21 mouse cellular contexts compared by ENCODE assay signal in the genomic region with DNA sequence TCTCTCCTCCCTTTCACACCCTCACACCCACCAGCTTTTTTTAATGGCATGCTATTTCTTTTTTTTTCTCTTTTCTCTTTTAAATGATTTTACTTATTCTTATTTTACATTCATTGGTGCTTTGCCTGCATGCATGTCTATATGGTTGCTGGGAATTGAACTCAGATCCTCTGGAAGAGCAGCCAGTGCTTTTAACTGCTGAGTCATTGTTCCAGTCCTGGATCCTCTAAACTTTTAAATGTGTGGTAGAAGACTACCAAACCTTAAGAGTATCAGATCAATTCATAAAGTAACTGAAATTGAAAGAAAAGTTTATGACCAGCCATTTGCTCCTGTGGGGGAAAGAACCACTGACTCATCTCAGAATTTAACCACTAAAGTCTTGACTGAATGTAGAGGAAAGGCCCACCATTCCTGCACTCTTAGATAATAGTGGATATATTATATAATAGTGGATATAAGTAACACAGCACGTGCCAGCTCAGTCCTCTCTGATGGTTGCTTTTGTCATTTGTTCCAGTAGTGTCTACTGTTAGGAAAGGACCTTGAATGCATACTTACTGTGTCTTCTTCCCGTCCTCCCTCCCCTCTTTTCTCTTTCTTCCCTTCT.
DNase-seq lines count a peak whose midpoint lies in the region; ATAC-seq and TF ChIP-seq lines count a peak whose summit lies in the region.
"Had no signal": no experiment of that assay in that cellular context is flagged by ENCODE, and none has a peak within 500 bp of the region (broad histone marks: within the 10 kb centered on the region; RNA-seq: fewer than 3 reads in every experiment).

No protein-coding gene starts in this region.

- H3K27ac ChIP-seq in CH12.LX (ENCODE audit: insufficient read depth, low read depth): no peak overlapping the region
- no peak overlapping the region for H3K27ac ChIP-seq in intestine, embryonic 15.5 days
- H3K27ac ChIP-seq: forebrain, embryonic 10.5 days; forebrain, embryonic 13.5 days; hindbrain, embryonic 12.5 days; hindbrain, embryonic 15.5 days had no signal

- ATAC-seq in inflammation-experienced regulatory T-cells, adult 6 months: peak; percentile 77
- ATAC-seq in intestine, embryonic 15.5 days: no peak
- ATAC-seq: forebrain, embryonic 13.5 days; forebrain, embryonic 16.5 days; intestine, postnatal 0 days had no signal

- DNase-seq in 416B (ENCODE audit: low read depth) (peak; percentile 71), A20 (ENCODE audit: low read depth, low spot score) (peak; percentile 36), CH12.LX (ENCODE audit: extremely low read depth) (peak; percentile 60)
- DNase-seq in frontal cortex, postnatal 36 days (ENCODE audit: low spot score in 2 of 2): no peak
- DNase-seq: adrenal gland, adult 8-10 months; adrenal gland, postnatal 25 days; cerebellum, adult 11-12 months; cerebellum, adult 8-10 months; cerebellum, postnatal 10 days; cerebellum, postnatal 36 days; gastrocnemius, postnatal 25 days; kidney, adult 2 months had no signal

- no peak for TF ChIP-seq RAD21 in CH12.LX (IDR thresholded peaks at IDR 0.05; ENCODE audit: low read depth, low read length)

- no peak overlapping the region for H3K9ac ChIP-seq in CH12.LX (ENCODE audit: insufficient read depth, low read depth)
- no peak overlapping the region for H3K9ac ChIP-seq in intestine, embryonic 15.5 days
- H3K9ac ChIP-seq: forebrain, embryonic 13.5 days; hindbrain, embryonic 12.5 days; hindbrain, embryonic 15.5 days had no signal

- H3K9me3 ChIP-seq in CH12.LX (replicated peaks; ENCODE audit: low read length): no peaks in the 10 kb centered on the region
- H3K9me3 ChIP-seq in intestine, embryonic 15.5 days: no peaks in the 10 kb centered on the region
- H3K9me3 ChIP-seq: forebrain, embryonic 10.5 days; forebrain, embryonic 13.5 days; hindbrain, embryonic 12.5 days; hindbrain, embryonic 15.5 days had no signal

- dilution Hi-C loops in CH12.LX (cut with MboI; ENCODE audit: extremely low pct_ligation_motif_present, extremely low pct_unique_long_range_greater_than_20kb, low sequenced_read_pairs): no loop called here

- TF ChIP-seq CTCF in CH12.LX (conservative IDR thresholded peaks at IDR 0.05 in 1 of 2, IDR thresholded peaks at IDR 0.05 in 1 of 2; ENCODE audit: low read depth in 2 of 2, low read length in 2 of 2): no peak

- H3K27me3 ChIP-seq in CH12.LX (replicated peaks): no peaks in the 10 kb centered on the region
- no peaks in the 10 kb centered on the region for H3K27me3 ChIP-seq in intestine, embryonic 15.5 days (replicated peaks)
- H3K27me3 ChIP-seq: forebrain, embryonic 13.5 days; hindbrain, embryonic 12.5 days; hindbrain, embryonic 15.5 days had no signal

- H3K4me3 ChIP-seq in CH12.LX (replicated peaks in 1 of 3; ENCODE audit: low read depth in 2 of 3, low read length in 2 of 3, poor library complexity in 1 of 3): no peak overlapping the region
- H3K4me3 ChIP-seq in intestine, embryonic 15.5 days (replicated peaks): no peak overlapping the region
- H3K4me3 ChIP-seq: forebrain, embryonic 10.5 days; forebrain, embryonic 13.5 days; hindbrain, embryonic 12.5 days; hindbrain, embryonic 15.5 days had no signal

- peaks cover 5 to 24% of the 10 kb centered on the region in 2 experiments for H3K36me3 ChIP-seq in CH12.LX (replicated peaks in 1 of 2; ENCODE audit: control insufficient read depth in 1 of 2, insufficient read depth in 1 of 2, low read length in 1 of 2)
- H3K36me3 ChIP-seq in intestine, embryonic 15.5 days: peaks cover 6% of the 10 kb centered on the region; the same call in 1 of the 2 replicates

- H3K79me2 ChIP-seq in CH12.LX (replicated peaks; ENCODE audit: control insufficient read depth, extremely low read depth, insufficient read depth, poor library complexity, severe bottlenecking): no peaks in the 10 kb centered on the region

- TF ChIP-seq POLR2A in CH12.LX (IDR thresholded peaks at IDR 0.05; ENCODE audit: low read depth, low read length): no peak

- in situ Hi-C loops in CH12.LX (cut with MboI; ENCODE audit: low pct_ligation_motif_present, low pct_unique_long_range_greater_than_20kb, low sequenced_read_pairs): no loop called here

- peak overlapping the region; percentile 62 for H3K4me2 ChIP-seq in CH12.LX (ENCODE audit: insufficient read depth, low read depth, poor library complexity, severe bottlenecking)
- H3K4me2 ChIP-seq in intestine, embryonic 15.5 days (replicated peaks): no peak overlapping the region
- H3K4me2 ChIP-seq: forebrain, embryonic 13.5 days; heart, embryonic 11.5 days; hindbrain, embryonic 12.5 days; hindbrain, embryonic 15.5 days had no signal

- WGBS in intestine, embryonic 15.5 days: 84% methylated on average over 2 of the region's 2 CpGs

- peak; percentile 82 for TF ChIP-seq EP300 in CH12.LX (IDR thresholded peaks at IDR 0.05; ENCODE audit: low read length)

- H3K4me1 ChIP-seq in CH12.LX (ENCODE audit: control insufficient read depth in 1 of 2, insufficient read depth in 2 of 2): peaks cover 11 to 36% of the 10 kb centered on the region in 2 experiments
- no peaks in the 10 kb centered on the region for H3K4me1 ChIP-seq in intestine, embryonic 15.5 days (replicated peaks)
- H3K4me1 ChIP-seq: forebrain, embryonic 10.5 days; forebrain, embryonic 13.5 days; hindbrain, embryonic 12.5 days; hindbrain, embryonic 15.5 days had no signal

TF ChIP-seq in CH12.LX, 34 proteins besides CTCF, POLR2A, EP300 and RAD21:
- no peak for TF ChIP-seq CHD1 (IDR thresholded peaks at IDR 0.05; ENCODE audit: low read depth, low read length)
- TF ChIP-seq BHLHE40 (IDR thresholded peaks at IDR 0.05; ENCODE audit: low read depth, low read length): peak; percentile 94
- TF ChIP-seq KAT2A (IDR thresholded peaks at IDR 0.05; ENCODE audit: insufficient replicate concordance, low read length): no peak
- TF ChIP-seq ZNF384 (IDR thresholded peaks at IDR 0.05; ENCODE audit: low read depth, low read length): 0 out of 2 replicates have a peak, but pooled peaks have one; percentile 15
- no peak for TF ChIP-seq SIN3A (IDR thresholded peaks at IDR 0.05; ENCODE audit: low read length)
- TF ChIP-seq MXI1 (IDR thresholded peaks at IDR 0.05; ENCODE audit: low read depth, low read length): no peak
- peak; percentile 66 for TF ChIP-seq RCOR1 (conservative IDR thresholded peaks at IDR 0.05; ENCODE audit: low read depth, low read length)
- TF ChIP-seq JUND (conservative IDR thresholded peaks at IDR 0.05; ENCODE audit: low read depth, low read length): peak; percentile 83
- TF ChIP-seq MAFK (IDR thresholded peaks at IDR 0.05; ENCODE audit: insufficient replicate concordance, low read length): peak; percentile 92
- TF ChIP-seq IRF4 (IDR thresholded peaks at IDR 0.05; ENCODE audit: low read depth, low read length): peak; percentile 92
- TF ChIP-seq MAX (IDR thresholded peaks at IDR 0.05; ENCODE audit: low read length): peak; percentile 51; the same call in 1 of the 2 replicates
- peak; percentile 78 for TF ChIP-seq MAZ (IDR thresholded peaks at IDR 0.05; ENCODE audit: low read depth, low read length)
- TF ChIP-seq MEF2A (IDR thresholded peaks at IDR 0.05; ENCODE audit: borderline replicate concordance, low read depth, low read length): peak; percentile 26; the same call in 1 of the 2 replicates
- TF ChIP-seq JUN (IDR thresholded peaks at IDR 0.05; ENCODE audit: insufficient read depth, low read depth, low read length): peak; percentile 79
- TF ChIP-seq ETS1 (conservative IDR thresholded peaks at IDR 0.05; ENCODE audit: low read depth, low read length): peak; percentile 78
- TF ChIP-seq TCF12 (IDR thresholded peaks at IDR 0.05; ENCODE audit: low read depth, low read length): peak; percentile 33; the same call in 1 of the 2 replicates

Comparison
In these comparisons a context has a peak if more than half of its experiments do, and no peak if none do; other contexts are left out.
1. DNase-seq: peak in 416B (single experiment), A20 (single experiment) and CH12.LX (single experiment); none in frontal cortex, postnatal 36 days (0 of 2).